Mouse (Mus musculus): ENCODE data around the gene Jund.
A peak's percentile ranks its signal among the peaks of the same experiment; 100 is the strongest.

Jund gene

GRCm38 (mm10) chr8:70675336-70675735 lies 23.4 kb upstream of the Jund start:
- DNase-seq = peak in 1 of 2 experiments; percentile 40

- DNase-seq = no peak
Observed at GRCm38 (mm10) chr8:70677451-70678080, 21.2 kb upstream of the Jund start.

DNA sequence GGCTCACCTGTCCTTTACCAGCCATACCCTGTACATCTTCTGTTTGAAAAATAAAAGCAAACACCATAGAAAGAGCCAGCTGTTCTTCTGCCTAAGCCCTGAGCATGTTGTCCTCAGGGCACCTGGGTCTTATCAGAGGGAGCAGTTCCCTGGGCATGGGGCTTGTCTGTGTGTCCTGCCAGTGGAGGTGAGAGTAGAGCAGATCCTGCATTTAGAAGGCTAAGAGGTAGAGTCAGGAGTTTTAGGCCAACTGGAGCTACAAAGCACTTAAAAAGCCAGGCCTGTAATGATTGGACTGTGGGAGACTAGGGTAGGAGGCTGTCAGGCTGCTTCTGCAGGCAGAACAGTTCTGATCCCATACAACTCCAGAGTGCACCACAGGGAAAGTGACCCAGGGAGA lies 20.1 kb upstream of the Jund start:
- DNase-seq = no peak

- no peak for DNase-seq
Observed at GRCm38 (mm10) chr8:70679404-70679803, 19.3 kb upstream of the Jund start.

DNA sequence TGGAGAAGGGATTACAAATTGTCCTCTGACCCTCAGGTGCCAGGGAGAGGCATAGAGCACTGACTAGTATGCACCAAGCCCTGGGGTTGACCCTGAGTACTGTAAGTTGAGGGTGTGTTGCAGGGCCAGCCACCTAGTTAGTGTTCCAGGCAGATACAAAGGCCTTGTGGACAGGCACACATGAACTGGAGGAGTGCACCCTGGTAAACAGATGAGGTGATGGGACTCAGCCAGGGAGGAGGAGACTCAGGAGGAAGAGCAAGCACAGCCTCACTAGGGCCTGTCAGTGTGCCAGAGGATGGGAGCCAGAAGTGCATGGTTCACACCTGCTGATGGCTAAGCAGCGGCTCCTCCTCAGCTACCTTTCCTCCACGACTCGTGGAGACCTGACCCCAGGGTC lies 18.7 kb upstream of the Jund start:
- no peak for DNase-seq

DNA sequence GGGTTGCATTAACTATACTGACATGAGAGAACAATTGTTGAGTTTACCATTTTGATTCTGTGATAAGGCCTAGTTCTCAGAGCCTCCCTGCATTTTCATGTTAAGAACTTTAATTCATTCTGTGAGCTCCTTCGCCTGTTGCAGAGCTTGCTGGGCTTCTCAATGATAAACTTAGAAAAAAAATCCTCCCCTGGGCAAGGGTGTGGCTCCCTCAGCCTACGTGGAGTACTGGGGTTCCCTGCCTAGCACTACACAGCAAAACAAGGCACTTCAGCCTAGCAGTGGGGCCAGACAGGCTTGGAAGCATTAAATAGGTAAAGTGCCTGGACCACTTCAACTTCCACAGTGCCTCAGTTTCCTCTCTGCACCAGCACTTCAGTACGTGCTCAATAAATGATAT lies 17.3 kb upstream of the Jund start:
- no peak for DNase-seq

DNA sequence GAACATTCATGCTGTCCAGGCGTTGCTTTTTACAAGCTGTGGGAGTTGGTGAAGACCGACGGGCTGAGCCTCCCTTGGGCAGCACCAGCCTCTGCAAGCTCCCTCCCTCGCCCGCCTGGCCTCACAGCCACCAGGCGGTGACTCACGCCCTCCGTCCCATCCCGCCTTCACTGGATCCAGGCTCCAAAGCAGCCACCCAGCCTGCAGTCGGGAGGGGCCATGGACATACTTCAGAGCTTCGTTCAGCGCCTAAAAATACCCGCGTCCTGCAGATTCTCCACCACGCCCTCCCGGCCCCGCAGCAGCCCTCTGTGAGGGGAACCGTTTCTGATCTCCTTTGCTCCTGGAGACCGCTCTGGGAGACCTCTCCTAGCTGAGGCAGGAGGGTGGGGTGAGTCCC lies 16.6 kb upstream of the Jund start:
- DNase-seq = no peak

DNA sequence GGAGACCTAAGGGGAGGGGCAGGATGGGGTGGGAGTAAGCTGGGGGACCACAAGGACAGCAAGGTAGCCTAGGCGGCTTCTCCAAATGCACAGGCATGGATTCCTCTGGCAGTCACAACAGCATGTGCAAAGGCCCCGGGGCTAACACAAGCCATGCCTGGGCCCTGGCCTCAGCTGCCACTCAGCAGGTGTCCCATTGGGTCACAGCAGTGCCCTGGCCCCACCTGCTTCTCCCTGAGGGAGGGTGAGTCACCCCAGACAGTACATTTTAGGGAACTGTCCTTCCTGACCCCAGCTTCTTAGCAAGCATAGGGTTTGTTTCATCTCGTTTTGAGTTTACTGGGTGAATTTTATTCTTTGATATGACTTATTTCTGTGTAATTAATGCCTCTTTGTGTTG lies 16.1 kb upstream of the Jund start:
- DNase-seq = no peak

DNA sequence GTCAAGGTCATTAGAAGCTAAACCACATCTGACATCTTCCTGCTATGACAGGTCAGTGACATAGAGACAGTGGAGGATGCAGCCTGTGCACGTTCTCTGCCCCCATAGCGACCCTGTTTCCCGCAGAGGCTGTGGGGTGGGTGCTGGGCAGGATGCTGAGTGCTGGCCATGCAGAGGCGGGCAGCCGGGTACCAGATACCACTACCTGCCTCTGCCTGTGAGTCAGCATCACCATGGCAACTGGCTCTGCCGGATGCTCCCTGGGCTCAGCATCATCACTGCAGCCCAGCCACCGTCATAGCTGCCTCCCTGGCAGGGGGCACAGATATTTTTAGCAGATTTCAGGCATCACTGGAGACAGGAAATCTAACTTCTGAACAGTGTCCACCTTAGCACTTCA lies 14.5 kb upstream of the Jund start:
- no peak for DNase-seq

- no peak for DNase-seq
Observed at GRCm38 (mm10) chr8:70687576-70687975, 11.2 kb upstream of the Jund start.

DNA sequence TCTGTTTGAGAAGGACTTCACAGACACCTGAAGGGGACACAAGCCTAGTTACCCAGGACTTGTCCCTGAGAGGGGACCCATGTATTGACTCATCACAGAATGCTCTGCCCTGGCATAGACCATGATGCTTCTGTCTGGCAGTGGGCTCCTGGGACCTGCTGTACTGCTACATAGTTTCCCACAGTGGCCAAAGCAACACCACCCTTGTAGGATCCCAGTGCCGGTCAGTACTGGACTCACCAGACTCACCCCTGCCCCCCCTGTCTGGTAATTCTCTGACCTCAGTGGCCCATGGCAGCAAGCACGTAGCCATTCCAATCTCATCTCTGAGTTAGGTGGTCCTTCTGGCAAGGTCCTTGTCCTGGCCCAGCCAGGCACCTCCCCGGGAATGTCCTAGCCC lies 10.6 kb upstream of the Jund start:
- no peak for DNase-seq

- DNase-seq = no peak
Observed at GRCm38 (mm10) chr8:70689892-70690390, 8.8 kb upstream of the Jund start.

- no peak for DNase-seq
Observed at GRCm38 (mm10) chr8:70691230-70691629, 7.5 kb upstream of the Jund start.

- no peak for DNase-seq
Observed at GRCm38 (mm10) chr8:70691727-70692231, 7.0 kb upstream of the Jund start.

DNA sequence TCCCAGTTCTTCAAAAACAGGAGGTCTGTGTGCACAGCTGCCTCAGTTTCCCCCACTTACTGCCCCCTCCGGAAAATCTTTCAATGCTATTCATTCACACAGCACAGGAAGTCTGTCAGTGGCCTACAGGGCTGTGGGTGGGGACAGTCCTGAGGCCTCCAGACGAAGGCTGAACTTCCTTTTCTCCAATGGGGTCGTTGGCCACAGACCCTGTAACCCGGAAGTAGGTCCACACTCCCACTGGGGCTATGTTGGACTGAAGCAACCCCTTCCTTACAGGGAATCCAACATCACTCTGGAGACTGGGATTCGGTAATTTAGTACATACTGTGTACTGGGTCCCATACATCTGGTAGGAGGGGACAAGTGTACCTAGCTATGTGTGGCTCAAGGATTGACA lies 5.1 kb upstream of the Jund start:
- peak in 1 of 2 experiments; percentile 28 for DNase-seq

DNA sequence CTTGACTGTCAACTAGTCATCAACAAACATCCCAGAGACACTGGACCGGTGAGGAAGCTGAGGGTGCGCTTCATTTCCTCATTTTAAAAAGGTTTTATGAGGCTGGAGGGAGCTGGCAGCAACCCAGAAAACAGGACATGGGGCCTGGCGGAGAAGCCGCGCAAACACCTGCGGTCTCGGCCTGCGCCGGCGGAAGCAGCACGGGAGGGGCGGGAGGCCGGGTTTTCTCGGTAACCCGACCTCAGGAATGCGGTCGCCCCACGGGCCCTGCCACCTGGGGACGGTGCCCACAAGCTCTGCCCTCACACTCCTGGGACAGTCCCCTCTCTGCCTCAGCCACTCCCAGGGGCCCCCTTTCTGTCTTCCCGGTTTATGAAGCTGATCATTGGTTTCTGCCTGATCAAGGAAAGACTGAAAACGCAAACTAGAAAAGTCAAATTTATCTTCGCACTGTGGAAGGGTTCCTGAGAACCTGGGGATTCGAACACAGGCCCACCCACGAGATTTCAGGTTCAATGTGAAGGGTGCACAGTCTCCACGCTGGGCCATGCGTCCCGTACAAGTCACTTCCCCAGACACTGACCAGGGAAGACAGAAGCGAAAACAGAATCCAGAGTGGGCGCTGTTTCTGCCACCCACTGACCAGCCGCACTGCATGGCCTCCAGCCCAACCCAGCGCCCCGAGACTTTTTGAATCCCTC lies 3.3 kb upstream of the Jund start:
- DNase-seq = peak; percentile 81 to 85

GRCm38 (mm10) chr8:70696019-70696885 lies 2.5 kb upstream of the Jund start:
- peak; percentile 52 to 65 for DNase-seq

GRCm38 (mm10) chr8:70696946-70697345 lies 1.8 kb upstream of the Jund start:
- no peak for DNase-seq

DNA sequence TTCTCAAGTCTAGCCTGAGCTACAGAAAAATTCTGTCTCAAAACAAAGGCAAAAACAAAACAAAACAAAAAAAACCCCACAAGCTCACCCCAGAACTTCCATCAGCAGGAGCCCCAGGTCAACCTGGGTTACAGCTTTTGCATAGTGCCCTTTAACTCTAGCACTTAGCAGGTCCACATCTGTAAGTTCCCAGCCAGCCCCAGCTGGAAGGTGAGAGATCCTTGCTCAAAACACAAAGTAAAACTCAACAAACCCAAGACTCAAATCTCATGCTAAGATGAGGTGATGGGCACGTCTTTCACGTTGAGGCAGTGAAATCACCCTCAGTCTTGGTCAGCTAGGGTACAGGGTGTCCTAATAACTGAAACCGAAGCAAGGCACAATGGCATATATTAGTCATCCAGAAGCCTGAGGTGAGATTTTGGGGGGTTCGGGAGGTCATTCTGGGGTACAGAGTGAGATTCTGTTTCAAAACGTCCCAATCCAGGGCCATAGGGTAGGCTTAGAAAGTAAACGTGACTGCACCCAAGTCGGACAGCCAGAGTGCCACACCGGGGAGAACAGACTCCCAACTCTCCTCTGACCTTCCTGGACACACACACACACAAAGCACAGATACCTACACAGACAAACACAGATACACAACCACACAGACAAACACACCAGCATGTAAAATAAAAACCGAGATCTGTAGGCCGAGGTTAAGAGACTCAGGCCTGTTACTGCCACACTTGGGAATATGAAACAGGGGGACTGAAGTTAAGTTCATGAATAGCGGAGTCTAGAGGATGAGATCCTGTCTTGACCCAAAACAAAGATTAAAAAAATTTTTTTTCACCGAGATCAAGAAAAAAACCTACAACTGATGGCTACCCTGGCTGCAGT lies 1.1 kb upstream of the Jund start:
- DNase-seq = no peak

DNA sequence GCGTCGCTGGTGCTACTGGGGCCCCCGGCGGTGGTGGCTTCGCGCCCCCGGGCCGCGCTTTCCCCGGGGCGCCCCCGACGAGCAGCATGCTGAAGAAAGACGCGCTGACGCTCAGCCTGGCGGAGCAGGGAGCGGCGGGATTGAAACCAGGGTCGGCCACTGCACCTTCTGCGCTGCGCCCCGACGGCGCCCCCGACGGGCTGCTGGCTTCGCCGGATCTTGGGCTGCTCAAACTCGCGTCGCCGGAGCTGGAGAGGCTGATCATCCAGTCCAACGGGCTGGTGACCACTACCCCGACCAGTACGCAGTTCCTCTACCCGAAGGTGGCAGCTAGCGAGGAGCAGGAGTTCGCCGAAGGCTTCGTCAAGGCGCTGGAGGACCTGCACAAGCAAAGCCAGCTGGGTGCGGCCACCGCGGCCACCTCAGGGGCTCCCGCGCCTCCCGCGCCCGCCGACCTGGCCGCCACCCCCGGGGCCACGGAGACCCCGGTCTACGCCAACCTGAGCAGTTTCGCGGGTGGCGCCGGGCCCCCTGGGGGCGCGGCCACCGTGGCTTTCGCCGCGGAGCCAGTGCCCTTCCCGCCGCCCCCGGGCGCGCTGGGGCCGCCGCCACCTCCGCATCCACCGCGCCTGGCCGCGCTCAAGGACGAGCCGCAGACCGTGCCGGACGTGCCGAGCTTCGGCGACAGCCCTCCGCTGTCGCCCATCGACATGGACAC lies 526 bp downstream of the Jund start:
- DNase-seq = peak; percentile 64

DNA sequence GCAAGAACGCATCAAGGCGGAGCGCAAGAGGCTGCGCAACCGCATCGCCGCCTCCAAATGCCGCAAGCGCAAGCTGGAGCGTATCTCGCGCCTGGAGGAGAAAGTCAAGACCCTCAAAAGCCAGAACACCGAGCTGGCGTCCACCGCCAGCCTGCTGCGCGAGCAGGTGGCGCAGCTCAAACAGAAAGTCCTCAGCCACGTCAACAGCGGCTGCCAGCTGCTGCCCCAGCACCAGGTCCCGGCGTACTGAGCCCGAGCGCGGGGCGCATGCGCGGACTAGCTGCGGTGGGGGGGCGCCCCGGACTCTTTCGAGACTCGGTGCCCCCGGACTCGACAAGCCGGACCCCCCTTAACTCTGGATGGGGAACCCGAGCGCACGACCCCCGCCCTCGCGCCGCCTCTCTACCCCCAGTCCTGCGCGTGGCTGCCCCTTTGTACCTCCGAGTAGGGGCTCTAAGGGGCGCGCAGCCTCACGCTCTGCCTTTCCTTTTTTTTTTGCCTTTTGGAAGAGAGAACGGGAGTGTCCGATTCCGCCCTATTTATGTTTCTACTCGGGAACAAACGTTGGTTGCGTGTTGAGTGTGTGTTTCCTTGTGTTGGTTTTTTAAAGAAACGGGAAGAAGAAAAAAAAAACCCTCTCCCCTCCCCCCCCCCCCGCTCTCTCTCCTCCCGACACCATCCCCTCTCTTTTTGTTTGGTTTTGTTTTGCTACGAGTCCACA lies 1.2 kb downstream of the Jund start:
- DNase-seq = peak; percentile 79 to 81
